Mouse (Mus musculus): Measurements from ENCODE around the gene 1810055G02Rik.

Gene 1810055G02Rik

DNA sequence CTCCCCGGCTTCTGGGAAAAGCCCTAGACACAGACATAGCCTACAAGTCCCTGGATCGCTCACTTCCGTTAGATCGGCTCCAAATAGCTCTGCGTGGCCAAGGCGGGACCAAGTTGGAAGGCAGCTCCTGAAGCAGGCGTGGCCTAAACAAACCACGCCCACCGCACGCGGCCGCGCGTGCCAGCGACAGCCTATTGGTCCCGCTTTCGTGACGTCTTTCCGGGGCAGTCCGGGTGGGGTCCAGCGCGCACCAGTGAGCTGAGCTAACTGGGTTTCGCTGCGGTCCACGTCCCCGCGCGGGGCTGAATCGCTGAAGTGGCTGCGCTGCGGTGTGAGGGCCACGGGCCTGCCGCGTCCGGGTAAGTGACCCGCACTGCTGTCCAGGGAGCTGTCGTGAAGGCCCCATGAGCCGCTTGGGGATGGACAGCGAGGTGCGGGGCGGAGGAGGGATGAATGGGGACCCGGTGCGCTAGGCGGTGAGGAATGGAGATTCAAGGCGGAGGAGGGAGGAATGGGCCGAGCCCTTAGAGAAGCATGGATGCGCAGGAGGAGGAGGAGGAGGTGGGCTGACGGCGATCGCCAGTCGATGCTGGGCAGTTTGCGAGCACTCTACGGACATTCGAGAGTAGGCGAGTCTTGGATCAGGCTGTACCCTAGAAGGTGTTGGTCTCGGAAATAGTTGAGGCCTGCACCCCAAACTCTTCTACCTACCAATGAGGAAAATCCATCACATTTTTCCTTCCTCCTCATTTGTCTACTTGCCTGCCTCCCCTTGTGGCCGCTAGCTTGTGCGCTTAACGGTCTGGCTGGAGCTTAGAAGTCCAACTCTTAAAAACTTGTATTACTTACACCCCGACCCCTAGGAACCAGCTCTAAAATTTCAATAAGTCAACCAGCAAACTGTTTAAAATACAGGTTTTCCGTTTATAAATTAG lies at the start of gene 1810055G02Rik:
Gene 1810055G02Rik (plus strand): TSS at position 216 of the 935 bp plus-strand sequence.
- peak; percentile 98 for DNase-seq (ENCODE audit: low spot score)

DNA sequence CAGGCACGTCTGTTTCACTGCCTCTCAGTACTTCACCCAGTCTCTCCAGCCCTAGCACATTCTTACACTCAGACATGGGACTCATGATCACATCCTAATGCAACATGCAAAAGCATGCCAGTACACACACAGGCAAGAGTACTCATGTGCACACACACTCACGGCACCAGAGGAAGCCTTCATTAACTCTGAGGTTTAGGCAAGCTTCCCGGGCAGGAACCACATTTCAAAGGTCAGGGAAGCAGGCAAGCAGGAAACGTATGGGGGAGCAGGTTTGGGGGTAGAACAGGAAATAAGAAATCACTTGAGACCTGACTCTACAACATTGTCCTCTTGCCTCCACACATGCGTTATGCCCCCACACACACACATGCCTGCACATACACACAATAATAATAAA lies 42.6 kb upstream of the 1810055G02Rik start:
- DNase-seq (ENCODE audit: low spot score): no peak

DNA sequence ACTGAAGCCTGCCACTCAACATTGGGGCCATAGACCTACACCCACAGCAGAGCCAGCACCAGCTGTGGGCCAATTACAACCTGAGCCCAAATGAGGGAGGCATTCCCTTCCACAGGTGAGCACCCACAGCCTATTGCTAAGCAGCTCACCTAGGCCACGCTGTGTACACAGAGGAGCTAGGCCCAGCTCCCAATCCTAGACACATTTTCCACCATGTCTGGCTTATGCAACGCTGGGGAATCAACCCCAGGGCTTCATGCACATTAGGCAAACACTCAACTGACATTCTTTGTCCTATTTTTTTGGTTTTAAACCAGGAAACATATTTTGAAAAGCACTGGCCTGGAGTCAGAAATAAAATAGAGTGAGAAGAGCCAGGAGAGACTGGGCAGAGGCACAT lies 41.5 kb upstream of the 1810055G02Rik start:
- no peak for DNase-seq (ENCODE audit: low spot score)

DNA sequence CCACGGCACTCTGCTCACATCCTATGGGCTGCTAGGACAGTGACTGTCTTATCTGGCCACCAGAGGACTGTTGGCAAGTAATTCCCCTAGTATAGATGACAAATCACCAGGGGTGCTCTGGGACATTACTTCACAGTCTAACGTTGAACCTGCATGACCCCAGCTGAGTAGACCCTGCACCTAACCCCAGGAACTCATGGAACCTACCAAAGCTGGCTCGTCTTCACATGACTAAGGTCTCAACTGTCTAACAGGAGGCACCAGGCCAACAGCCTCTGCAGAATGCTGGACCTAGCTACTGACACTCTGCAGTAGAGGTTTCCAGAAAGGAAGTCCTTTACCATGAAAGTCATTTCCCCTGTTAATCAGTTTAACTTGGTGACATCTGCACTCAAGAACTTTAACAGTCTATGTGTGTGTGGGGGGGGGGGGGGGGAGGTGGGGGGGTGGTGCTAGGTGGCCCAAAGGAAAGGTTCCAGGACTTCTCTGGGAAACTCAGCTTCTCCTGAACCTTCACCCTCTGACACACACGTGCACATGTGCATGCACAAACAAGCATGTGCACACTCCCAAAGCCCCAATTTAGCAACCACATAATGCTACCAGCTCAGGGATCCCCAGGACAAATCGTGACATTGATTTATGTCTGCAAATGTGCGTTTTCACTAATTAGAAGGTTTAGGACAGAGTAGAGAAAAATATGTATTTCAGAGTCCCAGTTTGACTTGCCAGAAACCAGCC lies 40.8 kb upstream of the 1810055G02Rik start:
- no peak for DNase-seq (ENCODE audit: low spot score)

DNA sequence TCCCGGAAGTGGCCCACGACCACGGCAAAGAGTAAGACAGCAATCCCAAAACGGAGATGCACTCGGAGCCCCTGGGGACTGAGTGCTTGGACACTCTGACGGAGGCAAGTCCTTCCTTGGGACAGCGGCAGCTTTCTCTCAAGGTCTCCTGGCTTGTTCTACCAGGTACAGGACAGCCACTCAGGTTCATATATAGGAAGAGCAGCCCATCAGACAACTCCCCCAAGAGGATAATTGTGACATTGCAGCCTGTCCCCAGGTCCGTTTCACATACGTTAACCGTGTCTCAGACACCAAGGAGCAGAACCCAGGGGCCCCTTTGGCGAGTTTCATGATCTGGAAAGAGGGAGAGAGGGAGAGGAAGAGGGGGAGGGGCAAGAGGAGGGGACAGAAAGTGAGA lies 40.1 kb upstream of the 1810055G02Rik start:
- no peak for DNase-seq (ENCODE audit: low spot score)

DNA sequence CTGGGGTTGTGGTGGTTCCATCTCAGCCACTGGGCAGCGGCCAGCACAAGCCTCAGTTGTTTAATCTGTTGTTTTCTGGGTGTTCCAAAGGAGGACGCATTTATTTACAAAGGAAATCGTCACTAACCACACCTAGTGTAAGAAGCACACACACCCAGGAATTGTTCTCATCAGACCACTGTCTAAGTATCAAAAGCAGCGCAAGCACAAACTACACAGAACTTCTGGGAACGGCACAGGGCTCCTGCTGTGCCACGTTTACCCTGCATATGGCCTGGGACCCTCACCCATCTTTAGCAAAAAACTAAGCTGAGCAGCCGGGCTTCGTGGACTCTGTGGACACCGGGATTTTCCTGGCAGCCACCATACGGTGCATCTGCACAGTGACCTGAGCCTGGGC lies 39.5 kb upstream of the 1810055G02Rik start:
- no peak for DNase-seq (ENCODE audit: low spot score)

DNA sequence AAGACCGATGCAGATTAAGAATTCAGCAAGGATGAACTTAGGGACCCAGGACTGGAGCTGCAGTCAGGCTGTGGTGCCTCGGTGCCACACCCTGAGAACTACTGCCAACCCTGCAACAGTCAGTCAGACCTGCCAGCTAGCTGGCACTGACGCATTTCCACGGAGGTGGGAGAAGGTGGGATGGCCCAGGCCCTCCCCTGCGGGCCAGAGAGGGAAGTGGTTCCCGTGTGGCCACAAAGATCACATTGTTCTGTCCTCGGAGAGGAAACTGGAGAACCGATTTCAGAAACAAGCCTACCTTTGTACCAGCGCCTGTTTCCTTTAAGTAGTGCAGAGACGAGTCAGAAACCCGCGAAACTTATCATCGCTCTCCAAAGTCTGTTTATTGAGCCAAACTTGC lies 39.0 kb upstream of the 1810055G02Rik start:
- DNase-seq (ENCODE audit: low spot score): no peak

DNA sequence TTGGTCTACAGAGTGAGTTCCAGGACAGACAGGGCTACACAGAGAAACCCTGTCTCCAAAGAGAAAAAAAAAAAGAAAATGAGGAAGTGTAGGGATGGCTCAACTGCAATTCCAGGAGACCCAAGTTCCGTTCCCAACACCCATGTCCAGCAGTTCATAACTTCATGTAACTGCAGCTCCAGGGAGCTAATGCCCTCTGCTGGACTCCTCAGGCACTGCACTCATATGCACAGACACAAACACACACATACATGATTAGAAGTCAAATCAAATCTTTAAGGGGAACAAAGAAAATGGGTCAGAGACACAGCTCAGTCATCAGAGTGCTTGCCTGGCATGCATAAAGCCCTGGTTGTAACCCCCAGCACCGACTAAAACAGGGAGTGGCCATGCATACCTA lies 34.9 kb upstream of the 1810055G02Rik start:
- no peak for DNase-seq (ENCODE audit: low spot score)

DNA sequence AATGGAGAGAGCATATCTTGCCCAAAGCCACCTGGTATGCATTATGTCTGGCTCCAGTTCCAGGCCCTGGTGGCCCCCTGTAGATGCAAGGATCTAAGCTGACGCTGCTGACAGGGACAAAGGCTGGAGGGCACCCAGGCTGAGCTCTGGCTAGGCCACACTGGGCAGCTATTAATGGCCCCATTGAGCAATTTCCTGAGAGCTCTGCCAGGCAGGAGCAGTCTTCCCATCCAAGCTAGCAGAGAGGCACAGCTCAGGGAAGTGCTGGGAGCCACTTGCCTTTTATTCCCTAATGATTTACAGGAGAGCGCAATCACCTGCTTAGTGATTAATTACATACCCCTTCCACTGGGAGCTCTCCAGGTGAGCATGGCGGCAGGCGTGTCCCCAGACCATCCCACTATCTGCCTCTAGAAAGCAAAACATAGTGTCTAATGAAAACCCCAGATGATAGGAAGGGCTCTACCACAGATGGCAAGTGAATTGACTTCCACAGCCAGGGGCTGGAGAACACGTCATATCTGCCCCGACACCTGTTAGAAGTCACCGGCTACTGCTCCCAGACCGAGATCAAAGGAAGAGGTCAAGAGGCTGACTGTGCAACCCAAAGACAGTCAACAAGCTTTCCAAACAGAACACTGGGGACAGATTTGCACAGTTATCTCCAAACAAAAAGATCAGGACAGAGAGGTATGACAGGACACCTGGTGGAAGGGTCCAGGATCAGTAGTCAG lies 33.8 kb upstream of the 1810055G02Rik start:
- DNase-seq (ENCODE audit: low spot score): no peak

DNA sequence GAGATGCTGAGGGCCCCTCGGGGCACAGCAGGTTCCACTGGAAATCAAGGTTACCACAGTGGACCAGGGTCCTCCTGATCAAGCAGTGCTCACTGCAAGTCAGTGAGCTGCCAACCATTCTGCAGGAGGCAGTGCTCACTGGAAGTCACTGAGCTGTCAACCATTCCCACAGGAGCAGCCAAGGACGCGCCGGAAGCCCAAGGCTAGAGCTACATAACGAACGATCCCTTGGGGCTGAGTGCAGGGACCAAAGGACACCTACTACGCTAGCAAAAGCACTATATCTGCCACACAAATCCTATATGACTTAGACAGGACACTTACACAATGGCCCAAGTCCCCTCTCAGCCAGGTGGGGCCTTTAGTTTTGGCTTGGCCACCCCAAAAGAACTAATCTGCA lies 27.4 kb upstream of the 1810055G02Rik start:
- no peak for DNase-seq (ENCODE audit: low spot score)

DNA sequence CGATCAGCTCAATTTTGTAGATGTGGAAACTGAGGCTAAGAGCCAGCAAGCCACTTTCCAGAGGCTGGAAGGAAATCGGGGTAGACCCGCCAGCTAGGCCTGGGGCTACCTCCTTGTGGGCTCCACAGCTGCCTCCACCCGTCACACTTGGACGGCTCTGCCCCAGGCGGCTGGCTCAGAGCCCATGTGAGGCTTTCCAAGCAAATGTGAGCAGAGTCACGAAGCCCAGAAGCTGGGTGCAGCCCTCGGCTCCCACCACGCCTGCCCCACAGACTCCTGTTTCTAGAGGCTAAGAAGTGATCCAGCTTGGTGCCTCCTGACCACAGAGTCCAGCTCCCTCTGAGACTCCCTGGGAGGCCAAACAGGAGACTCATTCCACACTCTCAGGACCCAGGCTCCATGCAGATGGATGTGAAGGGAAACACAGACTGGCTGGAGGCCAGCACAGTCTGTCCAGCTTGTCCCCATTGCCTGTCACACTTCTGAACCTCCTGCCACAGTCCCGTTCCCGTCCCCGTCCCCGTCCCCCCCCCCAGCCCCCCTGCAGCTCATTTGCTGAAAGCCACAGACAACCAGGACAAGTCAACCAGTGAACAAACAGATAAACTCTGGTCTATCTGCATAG lies 26.7 kb upstream of the 1810055G02Rik start:
- DNase-seq (ENCODE audit: low spot score): peak; percentile 61

DNA sequence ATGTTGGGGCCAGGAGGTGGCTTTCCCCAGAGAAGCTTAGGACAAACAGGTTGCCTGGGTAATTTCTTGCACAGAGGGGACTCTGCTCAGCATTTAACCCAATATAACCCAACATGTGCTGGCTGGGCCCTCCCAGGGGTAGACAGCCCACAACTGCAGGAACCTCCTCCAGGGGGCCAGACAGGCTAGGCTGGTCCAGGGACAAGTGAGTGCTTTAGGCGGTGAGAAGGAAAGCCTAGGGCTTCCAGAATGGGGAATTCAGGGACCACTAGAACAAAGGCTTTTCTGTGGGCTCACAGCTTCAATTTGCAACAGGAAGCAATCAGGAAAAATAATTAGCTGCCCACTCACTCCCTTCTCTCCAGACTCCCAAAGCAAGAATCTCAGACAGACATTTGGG lies 23.7 kb upstream of the 1810055G02Rik start:
- no peak for DNase-seq (ENCODE audit: low spot score)

DNA sequence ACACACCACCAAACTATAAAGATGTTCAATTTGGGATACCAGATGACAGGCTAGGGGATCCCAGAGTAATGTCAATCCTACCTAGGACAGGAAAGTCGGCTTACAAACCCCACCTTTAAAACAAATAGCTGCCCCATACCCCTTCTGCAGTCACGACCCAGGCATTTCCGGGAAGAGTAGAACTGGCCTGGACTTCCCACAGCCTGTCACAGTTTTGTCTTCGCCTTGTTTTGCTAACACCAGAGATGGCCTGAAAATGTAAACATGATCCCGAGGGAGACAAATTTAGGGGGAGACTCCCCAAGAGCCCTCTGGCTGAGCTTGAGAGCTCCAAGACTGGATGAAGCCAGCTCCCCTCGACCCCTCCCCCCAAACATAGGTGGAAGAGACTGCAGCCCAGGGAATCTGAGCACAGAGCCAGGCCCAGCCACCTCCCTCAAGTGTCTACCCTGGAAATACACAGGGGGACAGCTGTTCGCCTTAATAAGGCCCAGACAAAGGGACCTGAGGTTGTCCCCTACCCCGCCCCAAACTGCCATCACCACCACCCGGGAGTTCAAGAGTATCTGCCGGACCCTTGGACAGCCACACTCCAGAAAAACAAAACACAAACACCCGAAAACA lies 23.0 kb upstream of the 1810055G02Rik start:
- DNase-seq (ENCODE audit: low spot score): no peak

DNA sequence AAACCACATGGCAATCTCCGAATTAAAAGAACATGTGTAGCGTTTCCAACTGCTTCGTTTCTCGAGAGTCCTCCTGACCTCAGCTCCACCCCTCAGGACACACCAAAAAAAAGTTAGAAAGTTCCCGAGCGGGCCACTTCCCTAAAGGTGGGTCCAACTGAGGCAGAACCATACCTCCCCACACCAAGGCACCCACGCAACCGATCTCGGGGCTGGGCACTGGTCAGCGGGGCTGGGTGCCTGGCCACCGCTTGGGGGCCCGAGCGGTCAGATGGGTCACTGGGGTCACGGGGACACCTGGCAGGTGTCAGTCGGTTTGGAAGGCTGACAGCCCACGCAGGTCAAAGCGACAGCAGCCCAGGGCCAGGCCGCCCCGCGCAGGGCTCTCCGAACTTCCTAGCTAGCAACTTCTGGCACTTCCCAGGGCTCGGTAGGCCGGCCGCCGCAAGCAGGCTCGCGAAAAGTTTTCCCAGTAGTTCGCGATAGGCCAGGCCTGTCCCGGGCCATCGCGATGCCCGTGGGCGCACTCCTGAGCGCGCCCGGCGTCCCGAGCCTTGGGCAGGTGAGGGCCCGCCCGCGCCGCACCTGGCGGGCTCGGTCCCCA lies 22.4 kb upstream of the 1810055G02Rik start:
- DNase-seq (ENCODE audit: low spot score): peak; percentile 44

DNA sequence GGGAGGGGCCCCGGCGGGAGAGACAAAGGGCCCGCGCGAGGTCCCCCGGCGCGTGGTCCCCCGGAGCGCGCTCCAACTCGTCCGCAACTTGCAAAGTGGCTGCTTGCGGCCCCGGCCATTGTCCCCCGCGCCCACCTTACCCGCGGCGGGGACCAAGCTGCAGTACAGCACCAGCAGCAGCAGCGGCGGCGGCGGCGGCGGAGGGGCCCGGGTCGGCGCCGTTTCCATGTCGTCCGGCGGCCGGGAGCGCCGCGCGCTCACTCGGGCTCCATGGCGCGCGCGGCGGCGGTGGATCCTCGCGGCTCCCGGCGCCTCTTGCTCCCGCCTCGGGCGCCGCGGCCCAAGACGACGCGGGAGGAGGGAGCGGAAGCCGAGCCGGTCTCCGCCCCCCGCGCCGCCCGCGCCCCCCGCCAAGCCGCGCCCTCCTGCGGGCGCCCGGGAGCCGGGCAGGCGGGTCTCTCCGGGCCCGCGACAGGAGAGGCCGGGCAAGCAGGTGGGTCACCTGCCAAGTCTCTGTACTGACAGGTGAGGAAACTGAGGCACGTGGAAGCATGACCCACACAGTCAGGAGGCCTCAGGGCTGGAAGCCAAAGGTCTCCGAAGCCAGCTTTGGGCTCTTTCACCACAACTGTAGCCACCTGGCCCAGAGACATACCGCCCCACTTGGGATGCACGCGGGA lies 21.7 kb upstream of the 1810055G02Rik start, which contains the start of gene Lrp5:
Gene Lrp5 (minus strand): TSS at position 350 of the 680 bp plus-strand sequence.
- DNase-seq (ENCODE audit: low spot score): peak; percentile 60

DNA sequence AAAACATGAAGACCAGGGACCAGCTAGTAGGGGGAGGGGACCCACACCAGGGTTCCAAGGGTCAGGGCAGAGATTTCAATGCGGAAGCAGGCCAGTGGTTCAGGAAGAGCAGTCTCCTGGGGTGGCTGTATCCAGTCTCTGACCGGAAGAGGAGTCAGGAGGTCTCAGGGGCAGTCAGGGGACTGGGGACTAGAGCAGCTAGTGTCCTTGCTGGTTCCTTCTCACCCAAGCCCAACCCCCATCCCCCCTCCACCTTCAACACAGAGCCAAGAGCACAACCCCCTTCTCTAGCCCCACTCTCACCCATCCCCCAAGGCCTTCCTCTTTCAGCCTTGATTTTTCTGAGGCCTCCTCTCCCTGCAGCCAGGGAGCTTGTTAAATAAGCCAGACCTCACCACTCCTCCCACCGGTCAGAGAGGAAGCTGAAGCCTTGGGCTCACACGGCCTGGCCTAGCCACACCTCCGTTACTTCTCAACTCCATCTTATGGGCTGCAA lies 20.4 kb upstream of the 1810055G02Rik start:
- DNase-seq (ENCODE audit: low spot score): no peak

DNA sequence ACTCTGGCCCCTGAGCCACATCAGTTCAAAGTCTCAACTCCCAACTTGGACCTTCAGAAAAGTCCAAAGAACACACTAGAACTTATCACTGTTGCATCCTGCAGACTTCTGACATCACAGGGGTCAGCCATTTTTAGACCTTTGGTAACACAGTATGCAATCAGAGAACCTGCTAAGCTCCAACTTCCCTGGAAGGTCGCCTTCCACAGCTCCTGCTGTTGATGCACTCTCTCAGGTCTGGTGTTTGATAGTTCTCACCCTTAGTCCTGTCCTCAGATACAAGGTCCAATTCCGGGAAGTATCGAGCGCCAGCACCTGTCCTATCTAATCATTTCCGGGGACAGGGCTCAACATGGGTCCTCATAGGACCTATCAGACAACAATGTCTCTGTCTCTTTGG lies 16.8 kb upstream of the 1810055G02Rik start:
- no peak for DNase-seq (ENCODE audit: low spot score)

DNA sequence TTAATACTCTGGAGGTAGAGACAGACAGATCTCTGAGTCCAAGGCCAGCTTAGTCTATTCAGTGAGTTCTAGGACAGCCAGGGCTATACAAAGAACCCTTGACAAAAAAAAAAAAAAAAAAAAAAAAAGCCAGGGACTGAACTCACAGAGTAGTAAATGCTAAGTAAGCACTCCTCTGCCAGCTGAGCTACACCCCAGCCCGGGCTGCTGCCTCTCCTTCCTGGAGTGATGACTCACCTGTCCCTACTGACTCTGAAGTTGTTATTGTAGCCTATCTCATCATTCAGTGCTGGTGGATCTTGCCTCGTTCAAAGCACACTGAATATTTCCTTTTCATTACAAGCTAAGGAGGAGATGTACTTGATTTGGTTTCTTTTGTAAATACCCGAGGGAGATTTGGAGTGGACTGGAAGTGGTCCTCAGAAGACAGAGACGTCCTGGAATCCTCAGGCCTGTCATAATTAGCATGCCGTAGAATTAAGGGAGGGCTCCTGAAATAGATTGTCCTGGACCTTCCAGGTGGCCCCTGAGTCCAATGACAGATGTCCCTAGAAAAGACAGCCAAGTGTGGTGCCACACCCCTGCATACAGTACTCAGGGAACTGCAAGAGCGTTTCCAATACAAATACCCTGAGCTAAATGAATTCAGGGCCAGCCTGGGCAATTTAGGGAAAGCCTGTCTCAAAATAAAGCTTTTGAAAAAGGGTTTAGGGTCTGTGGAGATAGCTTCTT lies 15.5 kb upstream of the 1810055G02Rik start:
- no peak for DNase-seq (ENCODE audit: low spot score)

DNA sequence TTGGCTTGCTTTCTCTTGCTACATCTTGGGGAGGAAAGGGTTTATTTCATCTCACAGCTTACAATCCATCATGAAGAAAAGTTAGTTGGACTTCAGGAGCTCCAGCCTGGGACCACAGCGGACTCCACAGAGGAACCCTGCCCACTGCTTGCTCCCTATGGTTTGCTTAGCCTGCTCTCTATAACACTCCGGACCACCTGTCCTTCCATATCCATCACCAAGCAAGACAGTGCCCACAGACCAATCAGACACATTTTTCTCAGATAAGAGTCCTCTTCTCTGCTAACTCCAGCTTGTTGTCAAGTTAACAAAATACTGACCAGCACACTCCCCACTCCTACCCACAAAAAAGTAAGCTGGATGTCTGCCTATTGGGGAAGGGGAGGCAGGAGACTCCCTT lies 13.6 kb upstream of the 1810055G02Rik start:
- no peak for DNase-seq (ENCODE audit: low spot score)

DNA sequence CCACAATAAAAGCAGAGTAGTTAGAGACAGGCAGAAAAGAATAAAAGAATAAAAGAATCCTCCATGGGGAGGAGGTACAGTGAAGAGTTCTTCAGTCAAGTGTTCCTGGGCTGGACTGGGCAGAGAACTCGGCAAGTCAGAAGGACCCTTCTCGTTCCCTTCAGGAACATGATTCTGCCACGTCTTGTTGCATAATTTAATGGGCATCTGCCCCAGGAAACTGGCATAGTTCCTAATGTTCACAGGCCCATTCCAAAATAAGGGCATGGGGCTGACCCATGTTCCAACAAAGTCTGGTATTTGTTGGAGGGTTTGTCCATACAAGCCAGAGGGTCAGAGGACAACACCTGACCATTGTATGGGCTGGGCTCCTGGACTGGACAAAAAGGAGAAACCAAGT lies 13.1 kb upstream of the 1810055G02Rik start:
- DNase-seq (ENCODE audit: low spot score): no peak

Measured in urinary bladder, postnatal 25 days (tissue).